Mouse (Mus musculus) urinary bladder, adult 2 months (tissue): Measurements from ENCODE around the gene Ralgps1. TPM values are rescaled to one million over a fixed set of nuclear protein-coding genes. Genes with fewer than 3 reads are reported as not detected.
A peak's percentile ranks its signal among the peaks of the same experiment; 100 is the strongest.

Experiments
- DNase-seq: peaks from one replicate; pipeline ENCODE4 v3.0.0; 2022; ENCODE audit warnings: low spot score
- polyA plus RNA-seq: library from polyadenylated mRNA; depleted of rRNA; stranded (reverse); fragments of >200 nt; gene quantifications from 2 replicates; pipeline ENCODE4 v1.2.3, GENCODE M21; 2012

Ralgps1 gene
- polyA plus RNA-seq, 1 experiment: 8.4 TPM

DNA sequence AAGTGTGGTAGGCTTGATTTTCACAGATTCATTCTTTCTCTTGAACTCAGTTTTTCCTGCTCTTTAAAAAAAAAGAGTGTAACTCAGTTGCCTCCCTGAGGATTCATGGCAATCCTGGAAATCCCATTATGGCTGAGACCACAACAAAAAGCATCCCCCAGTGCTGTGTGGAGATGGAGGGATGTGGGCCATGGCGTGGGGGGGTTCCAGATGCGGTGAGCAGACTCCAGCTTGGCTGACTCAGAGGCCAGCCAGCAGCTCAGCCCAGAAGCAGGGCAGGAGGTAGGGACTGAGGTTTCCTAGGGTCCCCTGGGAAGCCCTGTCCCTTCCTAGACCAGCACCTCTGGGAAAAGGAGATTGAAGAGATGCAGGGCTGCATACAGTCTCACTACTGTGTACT is 194.4 kb downstream of the Ralgps1 start:
- no peak for DNase-seq

DNA sequence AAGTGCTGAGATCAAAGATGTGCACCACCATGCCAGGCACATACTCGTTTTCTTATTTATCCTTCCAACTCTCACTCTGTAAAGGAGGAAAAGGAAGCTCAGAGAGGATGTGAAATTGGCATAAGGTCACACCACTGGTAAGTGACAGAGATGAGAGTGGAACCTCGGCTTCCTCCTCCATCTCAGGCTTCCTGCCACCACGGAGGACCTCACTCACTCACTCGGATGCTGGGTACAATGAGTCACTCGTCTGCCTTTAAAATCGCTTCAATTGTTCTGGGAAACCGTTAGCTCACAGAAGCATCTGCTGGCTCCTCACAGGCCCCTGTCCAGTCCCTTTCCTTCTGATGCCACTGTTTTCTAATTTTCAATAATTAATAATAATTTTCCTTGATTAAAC is 194.8 kb downstream of the Ralgps1 start:
- DNase-seq: no peak

DNA sequence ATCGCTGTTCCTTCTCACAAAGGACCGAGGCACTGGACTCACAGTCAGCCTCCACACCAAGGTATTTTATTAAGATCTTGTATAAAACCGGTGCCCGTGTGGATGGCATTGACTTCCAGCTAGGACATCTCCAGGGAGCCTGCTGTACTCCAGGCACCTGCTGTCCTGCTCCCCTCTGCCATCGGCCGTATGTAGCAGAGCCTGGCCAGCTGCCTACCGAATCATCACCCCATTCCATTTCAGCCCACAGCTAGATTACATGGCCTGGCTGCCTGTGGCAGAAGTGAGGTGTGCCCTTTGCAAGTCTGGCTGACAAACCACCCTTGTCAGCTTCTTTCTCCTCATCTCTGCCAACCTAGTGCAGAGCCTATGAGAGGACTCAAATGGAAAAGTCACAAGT is 197.6 kb downstream of the Ralgps1 start:
- DNase-seq: no peak

DNA sequence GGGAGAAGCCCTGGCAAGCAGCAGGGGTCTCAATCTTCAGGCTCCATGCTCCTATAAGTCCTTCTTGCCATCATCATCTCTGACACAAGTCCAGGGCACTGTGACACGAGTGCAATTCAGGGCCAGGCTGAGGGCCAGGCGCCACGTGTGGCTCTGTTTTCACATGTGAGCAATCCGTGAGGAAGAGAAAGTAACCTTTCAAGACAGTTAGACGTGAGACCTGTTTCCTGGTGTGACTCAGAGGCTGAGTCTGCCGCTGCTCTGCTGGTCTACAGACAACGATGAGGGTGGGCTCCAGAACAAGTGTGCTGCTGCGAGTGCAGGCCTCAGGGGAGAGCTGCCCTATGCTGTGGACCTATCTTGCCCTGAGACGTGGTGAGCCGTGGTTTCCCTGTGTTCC is 198.2 kb downstream of the Ralgps1 start:
- DNase-seq: no peak

DNA sequence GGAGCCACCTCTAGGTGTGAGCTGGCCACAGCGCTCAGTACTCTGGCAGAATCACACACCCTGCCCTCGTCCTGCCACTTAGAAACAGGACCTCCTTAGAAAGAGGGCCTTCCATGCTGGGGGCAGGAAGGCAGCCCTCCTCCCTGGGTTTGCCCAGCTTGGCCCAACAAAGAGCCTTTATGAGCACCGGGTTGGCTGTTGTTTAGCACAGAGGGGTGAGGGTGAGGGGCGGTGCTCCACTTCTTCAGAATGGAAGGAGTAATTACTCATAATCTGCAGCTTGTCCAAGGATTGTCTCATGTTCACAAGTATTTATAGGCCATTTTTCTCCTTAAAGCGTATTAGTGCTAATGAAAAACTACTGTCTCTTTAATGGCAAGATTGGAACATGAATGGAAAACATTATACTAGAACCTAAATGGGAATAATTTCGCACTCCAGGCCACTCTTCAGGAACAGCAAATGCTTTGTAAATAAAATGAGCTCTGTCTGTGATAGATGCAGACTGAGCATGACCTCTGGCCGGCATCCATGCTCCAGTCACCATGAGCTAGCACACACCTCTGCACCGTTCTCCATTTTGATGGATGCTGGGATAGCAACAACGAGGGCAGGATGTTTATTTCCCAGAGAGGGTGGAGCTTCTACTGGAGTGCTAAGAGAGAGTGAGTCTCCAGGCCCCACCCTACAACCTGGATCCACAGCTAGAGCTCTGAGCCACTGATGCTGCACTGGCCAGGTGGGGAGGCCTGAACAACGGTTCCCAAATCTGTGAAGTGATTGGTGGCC is 200.3 kb downstream of the Ralgps1 start:
- DNase-seq: no peak

DNA sequence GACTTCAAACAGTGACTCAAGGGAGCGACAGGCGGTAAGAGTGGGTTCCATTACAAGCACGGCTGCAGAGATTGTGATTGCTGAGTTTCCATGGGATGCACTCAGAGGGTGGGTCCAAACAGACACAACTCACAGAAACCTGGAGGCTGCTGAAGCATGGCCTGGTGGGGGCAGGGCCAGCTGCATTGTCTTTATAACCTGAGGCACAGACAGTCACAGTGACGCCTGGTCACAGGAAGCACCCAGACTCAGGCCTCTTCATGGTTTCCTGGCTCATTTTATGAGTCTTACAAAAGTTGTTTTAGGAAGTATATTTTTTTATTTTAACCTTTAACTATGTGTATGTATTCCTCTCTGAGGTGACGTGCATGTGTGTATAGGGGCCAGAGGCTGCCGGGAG is 201.8 kb downstream of the Ralgps1 start:
- no peak for DNase-seq

DNA sequence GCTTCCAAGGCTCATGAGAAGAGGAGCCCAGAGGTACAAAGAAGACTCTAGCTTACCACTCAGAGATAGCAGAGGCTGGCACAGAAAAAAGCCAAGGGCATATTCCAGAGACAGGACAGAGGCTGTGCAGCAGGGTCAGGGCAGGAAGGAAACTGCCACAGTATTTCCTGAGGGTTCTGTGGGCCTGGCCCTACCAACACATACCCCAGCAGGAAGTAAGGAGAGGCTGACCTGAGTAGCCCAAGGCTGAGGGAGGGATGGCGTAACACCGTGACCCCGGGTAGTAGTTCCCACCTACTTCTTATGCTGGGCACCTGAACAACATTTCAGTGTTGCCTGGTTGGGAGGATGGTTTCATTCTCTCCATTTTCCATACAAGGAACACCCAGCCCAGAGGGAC is 204.2 kb downstream of the Ralgps1 start:
- DNase-seq: no peak

DNA sequence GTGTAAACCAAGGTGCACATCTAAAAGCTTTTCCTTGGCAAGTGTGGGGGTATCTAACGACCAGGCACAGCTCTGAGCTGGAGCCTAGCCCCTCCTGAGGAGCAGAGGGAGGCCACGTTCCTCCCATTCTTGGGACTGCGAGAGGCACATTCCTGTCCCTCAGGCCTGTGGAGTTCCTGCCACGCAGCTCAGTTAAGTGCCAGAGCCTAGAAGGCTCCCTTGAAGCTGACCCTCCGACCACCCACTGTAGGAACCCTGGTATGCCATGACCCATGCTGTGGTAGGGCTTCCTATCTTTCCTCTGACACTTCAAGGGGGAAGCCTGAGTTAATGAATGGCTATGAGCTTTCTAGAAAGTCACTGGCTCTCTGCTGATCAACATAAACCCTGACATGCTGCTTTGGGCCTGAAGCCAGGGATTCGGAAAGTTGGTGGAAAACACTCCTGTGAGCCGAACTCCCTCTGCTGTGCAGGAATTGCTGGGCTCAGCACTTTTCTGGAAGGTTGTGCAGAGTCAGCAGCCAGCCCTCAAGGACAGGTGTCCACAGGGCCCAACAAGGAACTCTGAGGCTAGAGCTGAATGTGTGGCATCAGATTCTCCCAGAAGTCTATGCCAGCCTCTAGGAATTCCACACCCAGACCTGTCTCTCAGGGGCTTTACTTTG is 205.4 kb downstream of the Ralgps1 start:
- no peak for DNase-seq

DNA sequence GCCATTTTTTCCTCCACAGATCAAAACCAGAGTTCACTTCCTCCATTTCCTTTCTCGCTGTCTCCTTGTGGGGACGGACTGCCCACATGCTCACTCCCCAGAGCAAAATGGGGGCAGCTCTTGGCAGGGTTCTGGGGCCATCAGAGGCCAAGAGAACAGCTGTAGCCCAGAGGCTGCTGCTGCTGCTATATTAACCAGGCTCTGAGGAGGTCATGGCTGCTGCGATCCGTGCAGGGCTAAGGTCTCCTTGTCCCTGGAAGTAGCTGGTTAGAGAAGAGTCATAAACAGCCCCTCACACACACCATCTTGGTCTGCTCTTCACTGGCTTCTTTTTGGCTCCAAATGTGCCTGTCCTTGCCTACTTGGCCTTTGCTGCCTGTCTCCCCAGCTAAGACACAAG is 206.1 kb downstream of the Ralgps1 start:
- DNase-seq: no peak

DNA sequence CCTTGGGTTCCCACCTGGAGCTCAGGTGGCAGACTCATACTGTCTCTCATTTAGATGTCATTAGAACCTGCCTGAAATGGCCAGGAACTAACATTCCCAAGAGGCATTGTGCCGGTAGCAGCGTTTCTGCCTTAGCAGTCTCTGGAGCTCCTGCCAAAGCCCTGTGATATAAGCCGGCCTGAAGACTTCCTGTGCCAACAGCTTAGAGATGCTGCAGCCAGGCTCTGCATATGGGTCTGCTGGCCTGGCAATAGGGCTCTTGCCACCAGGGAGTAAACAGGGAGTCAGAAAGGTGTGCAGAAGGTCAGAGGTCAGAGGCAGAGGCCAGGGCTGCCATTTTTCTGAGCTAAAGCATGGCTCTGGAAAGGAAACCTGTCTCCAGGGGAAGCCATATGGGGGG is 206.6 kb downstream of the Ralgps1 start:
- DNase-seq: no peak

DNA sequence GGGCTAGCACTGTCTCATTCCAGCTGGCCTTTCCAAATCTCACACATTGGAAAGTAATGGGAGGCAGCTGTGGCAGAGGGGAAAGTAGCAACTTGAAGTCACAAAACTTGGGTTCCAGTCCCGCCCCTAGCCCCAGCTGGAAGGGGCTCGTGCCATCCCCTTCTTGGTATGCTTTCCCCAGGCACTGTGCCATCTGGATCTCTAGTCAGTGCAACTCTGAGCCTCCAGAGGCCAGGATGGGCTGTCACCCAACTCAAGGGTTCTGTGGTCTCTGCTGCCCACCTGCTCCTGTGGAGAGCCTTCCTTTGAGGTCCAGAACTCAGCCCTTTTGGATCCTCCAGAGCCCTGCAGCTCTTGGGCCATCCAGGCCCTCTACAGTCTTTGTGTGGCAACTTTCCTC is 209.2 kb downstream of the Ralgps1 start:
- no peak for DNase-seq

DNA sequence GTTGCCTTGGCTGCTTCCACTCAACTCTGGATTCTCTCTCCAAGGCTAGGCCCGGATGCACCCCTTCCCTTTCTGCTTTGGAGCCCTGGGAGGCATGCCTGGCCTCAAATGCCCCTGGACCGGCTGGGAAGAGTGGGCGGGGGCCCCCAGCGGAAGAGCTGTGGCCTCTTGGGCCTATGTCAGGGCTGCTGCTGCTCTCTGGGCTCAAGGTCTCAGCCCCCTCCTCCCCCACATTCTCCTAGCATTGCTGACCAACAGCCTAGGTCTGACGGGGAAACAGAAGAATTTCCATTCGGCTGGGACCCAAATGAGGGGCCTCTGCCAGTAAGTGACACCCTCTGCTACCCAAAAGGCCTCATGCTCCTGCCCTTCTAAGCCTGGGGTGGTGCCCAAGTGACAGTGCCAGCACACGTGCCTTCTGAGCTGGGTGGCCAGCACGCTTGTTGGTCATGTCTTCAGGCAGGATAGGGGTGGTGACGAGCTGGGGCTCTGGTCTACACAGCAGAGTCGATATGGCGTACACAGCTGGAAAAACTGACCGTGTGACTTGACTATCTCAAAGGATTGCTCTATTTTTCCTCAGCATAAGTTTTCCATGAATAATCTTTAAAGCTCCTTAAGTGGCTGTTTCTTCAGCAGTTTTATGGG is 210.8 kb downstream of the Ralgps1 start:
- DNase-seq: no peak

DNA sequence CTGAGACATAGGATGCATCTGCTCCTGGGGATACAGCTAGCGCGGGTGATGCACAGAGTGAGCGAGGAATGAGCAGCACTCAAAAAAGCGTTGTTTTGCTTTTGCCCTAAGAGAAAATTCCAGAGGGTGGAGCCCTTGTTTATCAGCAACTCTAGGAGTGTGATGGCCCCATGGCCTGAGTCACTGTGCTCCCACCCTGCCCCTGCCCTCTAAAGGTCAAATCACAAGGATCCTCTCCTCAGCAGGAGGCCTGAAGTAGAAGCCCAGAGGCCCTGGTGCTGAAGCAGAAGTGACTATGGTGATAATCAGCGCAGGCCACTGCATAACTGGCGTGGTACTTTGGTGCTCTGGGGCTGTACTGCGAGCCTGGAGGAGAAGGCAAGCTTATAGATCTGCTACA is 211.7 kb downstream of the Ralgps1 start:
- DNase-seq: no peak

DNA sequence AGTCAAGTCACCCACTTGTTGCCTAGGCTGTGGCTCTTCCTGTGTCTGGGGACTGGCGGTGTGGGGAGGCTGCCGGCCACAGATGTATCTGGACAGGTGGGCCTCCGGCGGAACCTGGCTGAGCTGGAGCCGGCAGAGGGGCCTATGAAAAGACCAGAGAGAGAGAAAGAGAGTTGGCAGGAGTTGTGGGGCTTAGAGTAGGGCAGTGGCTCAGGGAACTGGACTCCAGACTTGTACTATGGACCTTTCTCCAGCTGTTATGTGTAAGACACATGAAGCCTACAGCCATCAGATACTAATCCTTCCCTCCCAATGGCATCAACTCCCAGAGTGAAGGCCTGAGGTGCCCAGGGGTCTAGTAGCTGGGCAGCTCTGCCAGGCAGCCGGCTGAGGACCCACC is 212.4 kb downstream of the Ralgps1 start:
- DNase-seq: no peak

DNA sequence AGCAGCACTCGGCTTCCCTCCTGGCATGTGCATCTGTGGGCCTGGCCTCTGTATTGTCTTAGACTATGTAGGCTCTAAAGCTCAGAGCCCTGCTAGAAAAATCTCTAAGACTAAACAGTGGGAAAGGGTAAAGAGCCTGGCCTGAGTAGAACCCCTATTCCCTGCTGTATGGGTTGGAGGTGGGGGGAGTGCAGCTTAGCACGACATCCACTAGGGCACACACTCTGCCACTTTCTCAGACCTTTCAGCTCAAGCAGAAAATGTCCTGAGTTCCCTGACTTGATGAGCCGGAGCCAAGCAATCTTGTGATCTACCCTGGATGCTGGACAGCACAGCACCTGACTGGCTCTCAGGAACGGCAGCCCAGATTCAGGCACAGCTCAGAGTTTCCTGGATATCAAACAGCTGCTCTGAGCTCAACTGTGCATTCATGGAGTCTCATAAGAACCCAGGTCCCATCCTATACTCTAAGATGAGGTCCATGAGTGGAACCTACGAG is 215.0 kb downstream of the Ralgps1 start:
- no peak for DNase-seq

DNA sequence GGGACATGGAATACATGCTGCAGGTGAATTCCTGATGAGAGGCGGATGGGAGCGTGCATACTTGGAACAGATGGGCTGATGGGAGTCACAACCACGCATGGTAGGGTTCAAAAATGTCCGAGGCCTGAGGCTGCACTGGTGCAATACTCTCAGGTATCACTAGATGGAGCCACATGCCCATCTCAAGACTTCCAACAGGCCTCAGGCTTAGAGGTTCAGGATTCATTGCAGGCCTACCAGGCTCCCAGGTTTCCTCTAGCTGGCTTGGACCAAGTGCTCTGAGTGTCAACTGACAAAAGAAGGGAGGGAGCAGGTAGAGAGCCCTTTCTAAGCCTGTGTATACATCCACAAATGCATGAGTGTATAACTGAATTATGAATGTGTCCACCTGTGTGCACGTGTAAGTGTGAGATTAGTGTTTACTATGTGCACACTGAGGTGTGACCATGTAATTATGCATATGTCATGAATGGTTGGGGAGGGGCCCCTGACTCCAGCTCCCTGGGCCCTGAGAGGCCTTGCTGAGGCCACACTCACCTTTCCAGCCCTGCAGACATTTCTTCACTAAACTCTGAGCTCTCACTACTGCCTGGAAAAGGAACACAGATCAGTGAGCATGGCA is 216.4 kb downstream of the Ralgps1 start:
- peak; percentile 49 for DNase-seq

DNA sequence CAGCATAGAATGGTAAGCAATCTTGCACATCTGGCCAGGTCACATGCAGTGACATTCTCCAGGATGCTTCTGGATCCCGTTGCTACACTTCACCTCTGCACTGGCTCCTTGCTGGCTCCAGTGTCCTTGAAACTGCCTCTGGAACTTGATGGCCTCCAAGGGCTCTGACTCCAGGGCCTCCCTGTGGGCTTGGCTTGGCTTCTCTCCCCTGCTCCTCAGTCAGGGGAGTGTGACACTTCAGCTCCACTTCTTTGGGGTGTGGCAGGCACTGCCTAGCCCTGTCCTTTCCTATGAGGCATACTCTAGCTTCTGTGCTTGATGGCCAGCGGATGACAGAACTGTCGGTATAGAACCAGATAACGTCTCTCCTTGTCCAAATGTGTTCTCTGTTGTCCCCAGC is 224.3 kb downstream of the Ralgps1 start:
- DNase-seq: no peak

DNA sequence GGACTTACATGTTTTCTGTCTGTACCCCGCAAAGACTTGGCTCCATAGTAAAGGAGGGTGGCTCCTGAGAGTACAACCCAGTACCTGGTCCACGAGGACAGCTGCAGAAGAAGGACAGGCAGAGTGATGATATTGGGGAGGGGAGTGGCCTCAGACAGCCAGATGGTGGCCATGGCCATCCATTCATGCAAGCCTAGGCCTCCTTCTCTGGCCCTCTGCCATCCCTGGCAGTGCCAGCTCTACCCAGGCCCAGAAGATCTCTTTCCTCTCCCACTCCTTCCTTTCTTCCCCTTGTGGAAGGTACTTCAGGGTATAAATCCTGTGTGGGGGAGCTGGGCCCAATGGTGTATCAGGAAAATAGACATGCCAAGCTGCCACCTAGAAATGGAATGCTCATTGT is 228.0 kb downstream of the Ralgps1 start:
- DNase-seq: no peak

DNA sequence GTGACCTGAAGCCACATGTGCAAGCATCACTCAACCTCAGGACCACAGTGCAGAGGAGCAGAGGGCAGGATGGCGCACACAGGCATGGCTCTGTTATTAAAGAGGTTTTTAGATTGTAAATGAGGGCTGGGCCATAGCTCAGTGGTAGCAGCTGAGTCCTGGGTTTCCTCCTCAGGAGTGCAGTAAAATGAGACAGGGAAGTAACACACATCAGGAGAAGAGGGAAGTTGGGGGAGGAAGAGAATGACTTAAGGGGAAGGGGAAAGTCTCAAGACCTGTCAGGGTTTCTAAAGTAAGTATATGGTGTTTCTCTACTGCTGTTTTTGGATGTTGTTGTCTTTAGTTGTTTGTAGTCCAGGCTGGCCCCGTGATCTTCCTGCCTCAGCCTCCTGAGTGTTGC is 232.8 kb downstream of the Ralgps1 start:
- DNase-seq: no peak

DNA sequence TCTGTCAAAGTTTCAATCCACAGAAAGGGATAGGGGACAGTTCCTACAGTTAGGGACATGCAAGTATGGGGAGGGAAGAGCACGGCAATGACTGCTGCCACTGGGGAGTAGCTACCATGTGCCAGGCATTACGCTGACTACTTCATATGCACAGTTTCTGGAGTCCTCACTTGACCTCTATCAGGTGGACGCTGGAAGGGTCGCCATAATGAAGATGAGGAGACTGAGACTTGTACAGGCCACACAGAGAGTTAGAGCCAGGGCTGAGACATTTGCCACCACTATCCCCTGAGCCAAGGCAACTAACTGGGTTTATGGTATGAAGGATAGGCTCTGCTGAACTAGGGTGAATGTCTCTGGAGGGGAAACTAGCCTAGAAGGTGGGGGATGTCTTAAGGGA is 233.6 kb downstream of the Ralgps1 start:
- DNase-seq: no peak

DNA sequence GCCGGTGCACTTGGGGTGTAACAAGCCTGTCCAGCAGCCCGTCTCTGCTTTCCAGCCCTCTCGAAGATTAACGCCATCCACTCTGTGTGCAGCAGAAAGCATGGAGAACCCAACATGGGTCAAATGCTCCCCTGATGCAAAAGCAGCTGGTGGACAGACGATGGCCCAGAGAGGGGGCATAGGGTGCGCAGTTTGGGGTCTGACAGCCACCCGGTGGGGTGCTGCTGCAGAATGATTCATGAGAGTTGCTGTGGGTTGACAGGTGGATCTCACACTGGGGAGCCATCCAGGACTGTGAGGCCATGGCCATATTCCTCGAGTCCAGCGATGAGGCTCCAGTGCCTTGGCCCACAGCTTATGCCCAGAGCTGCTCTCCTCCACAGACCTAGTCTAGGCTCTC is 234.0 kb downstream of the Ralgps1 start:
- no peak for DNase-seq

DNA sequence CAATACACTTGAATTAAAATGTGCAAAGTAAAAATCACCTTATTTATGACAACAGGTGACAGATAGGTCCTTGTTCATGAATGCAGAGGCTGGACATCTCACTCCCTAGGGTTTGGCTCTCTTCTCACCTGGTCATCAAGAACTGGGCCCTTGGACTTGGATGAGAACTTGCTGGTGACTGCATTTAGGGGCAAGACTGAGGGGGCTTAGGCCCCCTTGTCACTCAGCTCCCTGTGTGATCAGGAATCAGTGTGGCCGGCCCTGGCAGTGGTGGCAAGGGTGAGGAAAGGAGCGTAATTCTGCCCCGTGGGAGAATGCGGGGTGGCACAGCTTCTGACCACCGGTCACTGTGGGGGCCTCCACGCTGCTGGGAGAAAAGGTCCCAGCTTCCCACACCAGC is 234.9 kb downstream of the Ralgps1 start:
- DNase-seq: no peak
